Mouse (Mus musculus) cerebral cortex, adult 2 months (tissue): ENCODE data around the gene Ahsg.

Experiments
- WGBS: fragments of 180-500 bp; shearing (Covaris S2); methylation state at CpG from one replicate; pipeline ENCODE4 v1.1.7; 2018; 5-methylcytosine and 5-hydroxymethylcytosine counted together

Ahsg gene

DNA sequence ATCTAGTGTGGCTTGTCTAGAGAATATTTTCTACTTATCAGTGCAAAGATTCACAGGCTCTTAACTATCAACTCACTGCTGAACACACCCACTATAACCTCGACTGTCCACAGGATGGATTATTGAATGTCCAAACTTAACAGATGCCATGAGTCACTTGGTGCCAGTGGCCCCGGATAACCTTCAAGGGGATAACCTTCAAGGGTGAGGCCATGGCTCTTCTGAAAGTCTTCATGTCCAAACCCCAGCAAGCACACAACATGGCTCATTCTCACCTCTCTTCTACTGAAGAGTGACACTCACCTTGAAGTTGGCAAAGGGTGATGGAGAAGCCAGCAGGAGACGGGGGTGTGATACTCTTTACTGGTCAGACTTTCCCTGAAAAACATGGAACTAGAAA is 4.4 kb upstream of the Ahsg start:
- 81% methylated on average over 3 of the region's 3 CpGs for WGBS

DNA sequence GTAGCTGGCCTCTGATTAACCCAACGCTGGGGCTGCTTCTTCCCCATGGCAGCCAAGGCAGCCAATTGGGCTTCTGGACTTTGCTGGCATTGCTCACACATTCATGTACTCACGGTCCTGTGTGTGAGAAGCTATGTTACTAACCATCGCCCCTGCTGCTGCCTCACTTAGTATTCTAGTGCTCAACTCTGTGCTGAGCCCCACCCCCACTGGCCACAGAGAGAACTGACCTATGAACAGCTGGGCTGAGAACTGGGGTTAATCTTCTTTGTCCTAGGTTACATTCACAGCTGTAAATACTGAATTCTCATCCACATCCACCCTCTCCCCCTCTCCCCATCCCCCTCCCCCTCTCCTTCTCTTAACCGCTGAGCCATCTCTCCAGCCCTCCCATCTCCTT is 2.2 kb upstream of the Ahsg start:
- 79% methylated on average over 4 of the region's 4 CpGs for WGBS

DNA sequence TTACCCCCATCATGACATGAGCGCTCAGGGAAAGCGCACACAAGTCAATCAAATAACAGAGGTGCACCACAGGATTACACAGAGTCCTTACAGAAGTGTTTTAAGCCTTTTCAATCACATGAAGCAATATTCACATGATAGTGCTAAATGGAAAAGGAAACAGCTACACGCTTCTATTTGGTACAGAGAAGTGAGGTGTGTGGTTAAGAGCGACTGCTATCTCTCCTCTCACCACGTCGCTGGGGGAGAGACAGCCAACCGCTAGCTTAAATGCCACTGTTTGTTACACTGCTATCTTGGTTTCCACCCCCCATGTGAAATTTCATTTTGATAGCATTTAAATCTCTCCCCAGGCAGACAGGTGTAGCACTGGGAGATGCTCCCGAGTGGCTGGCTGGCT is 1.4 kb upstream of the Ahsg start:
- WGBS: 91% methylated on average over 8 of the region's 8 CpGs

DNA sequence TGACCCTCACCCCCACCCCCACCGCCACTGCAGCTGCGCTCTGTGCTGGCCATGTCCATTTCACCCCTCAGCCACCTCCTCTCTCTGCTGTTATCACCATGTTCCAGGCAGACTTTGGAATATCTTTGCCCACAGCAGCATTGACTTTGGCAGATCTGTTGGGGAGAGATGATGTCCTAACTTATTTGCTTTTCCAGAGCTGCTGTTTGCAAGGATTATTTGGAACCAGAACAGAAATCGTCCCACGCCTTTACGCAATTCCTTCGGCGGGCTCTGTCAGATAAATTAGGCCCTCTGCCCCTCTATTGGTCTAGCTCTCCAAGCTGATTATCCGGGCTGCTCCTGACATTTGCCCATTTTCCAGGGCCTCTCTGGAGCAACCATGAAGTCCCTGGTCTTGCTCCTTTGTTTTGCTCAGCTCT is 667 bp downstream of the Ahsg start:
- 94% methylated on average over 8 of the region's 8 CpGs for WGBS

DNA sequence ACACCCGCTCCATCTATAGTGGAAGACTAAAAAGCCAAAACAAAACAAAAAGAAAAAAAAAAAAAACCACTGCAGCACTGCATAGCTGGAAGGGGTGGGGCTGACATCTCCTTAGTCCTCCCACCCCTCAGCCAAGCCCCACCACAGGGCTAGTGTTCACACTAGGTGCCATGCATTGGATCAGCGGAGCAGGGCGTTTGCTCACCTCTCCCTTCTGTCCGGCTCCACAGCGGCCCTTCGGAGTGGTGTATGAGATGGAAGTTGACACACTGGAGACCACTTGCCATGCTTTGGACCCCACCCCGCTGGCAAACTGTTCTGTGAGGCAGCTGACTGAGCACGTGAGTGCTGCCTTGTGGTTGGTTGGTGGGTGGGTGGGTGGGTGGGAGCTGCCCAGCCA is 3.0 kb downstream of the Ahsg start:
- 80% methylated on average over 8 of the region's 8 CpGs for WGBS

DNA sequence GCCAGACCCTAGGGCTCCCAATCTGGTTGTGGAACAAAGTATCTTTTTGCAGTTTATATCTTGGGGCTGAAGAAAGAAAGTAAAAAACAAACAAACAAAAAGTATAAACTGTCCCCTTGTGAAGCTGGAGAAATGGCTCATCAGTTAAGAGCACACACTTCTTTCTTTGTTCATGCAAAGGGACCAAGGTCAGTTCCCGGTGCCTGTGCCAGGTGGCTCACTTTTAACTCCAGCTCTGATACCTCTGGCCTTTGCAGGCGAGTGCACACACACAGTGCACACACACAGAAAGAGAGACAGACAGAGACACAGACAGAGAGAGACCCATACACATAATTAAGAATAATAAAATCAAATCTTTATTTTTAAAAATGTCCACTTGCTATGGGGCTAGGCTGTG is 5.5 kb downstream of the Ahsg start:
- 77% methylated on average over 2 of the region's 2 CpGs for WGBS

DNA sequence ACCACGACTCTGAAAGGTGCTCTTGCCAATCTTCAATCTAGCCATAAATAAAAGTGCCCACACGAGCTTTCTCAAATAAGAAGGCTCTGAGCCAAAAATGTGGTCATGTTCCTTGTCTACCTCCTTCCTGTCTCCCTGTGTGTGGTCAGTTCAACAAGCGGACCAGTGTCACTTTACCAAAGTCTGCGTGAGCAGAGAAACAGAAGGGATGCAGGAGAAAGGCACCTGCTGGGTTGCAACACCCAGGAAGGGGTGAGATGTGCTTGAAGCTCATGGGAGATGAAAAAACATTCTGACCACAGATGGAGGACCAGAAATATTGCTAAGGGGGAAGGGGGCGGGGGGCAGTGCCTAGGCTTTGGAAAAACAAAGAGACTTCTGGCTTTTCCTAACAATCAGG is 8.3 kb downstream of the Ahsg start:
- WGBS: 53% methylated on average over 5 of the region's 5 CpGs

DNA sequence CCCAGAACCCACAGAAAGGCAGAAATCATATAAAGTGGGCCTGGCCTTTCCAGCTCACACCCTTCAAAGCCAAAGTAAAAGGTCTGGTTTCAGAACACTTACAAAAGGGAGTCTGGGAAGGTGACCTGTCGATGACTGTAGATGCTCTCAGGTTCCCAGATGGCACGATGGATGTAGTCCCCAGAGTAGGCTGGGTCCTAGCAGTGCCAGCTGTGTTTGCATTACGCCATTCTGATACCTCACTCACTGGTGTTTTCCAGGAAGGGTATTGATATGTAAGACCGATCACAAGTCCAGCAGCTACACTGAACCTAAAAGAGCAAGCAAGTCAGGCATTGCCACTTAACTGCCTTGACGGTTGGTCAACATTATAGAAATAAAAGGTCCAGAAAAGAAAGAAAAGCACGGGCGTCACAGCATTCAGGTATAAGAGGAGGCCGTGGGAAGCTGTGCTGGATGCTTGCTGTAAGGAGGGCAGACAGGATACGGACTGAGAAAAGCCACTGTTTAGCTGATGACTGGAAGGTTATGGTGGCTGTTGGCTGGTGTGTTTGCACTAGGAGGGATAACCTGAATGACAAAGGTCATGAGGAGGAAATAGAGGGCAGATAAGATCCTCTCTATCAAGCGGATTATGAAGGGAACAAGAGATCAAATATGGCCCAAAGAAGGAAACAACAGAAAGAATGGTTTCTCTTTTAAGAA is 8.9 kb downstream of the Ahsg start:
- 93% methylated on average over 10 of the region's 10 CpGs for WGBS

DNA sequence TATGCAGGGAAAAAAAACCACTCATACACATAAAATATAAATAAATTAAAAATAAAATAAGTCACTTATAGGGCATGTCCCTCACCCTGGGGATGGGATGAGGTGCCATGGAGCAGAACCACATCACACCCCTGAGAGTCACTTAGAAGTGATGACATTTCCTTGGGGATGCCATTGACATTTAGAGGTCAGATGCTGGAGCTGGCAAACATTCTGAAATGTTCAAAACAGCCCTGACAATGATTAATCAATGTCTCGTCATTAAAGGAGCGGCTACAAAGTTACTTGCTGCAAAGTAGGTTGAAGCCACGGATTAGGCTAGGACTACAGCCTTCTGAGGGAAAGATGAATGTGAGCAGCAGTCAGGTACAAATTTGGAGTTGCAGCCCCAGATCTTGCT is 10.2 kb downstream of the Ahsg start:
- WGBS: 93% methylated on average over 3 of the region's 3 CpGs

DNA sequence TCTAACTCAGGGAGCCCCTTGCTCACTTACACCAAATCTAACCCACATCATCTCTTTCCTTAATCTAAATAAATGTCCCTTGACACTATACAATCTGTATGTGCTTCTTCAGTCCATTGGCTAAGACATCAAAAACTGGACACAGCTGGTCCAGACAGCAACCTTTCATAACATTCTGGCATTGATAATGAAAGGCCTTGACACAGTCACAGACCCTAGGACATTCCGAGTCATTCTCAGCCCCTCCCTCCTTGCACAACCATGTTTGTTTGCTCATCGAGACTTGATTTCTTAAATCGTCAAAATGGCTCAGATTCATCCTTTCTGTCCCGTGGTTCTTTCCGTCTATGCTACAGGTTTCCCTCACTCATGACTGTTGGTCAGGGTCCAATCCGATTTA is 18.2 kb downstream of the Ahsg start:
- 87% methylated on average over 6 of the region's 6 CpGs for WGBS

DNA sequence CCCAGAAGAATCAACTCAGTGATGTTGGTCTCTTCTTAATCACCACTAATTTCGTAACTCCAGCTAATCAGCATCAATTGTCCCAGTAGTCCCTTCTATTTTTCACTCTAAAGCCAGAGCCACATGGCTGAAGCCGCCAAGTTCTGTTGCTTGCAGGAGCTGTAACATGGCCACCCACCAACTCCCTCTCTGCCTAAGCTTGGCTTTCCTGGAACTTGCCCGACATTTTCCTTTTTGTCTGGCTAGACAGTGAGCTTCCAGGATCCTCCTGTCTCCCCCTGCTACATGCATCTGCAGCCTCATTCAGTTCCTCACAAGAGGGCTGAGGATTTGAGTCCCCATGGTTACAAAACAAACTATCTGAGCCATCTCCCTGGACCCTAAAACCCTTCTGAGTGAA is 20.9 kb downstream of the Ahsg start:
- WGBS: 69% methylated on average over 3 of the region's 3 CpGs

DNA sequence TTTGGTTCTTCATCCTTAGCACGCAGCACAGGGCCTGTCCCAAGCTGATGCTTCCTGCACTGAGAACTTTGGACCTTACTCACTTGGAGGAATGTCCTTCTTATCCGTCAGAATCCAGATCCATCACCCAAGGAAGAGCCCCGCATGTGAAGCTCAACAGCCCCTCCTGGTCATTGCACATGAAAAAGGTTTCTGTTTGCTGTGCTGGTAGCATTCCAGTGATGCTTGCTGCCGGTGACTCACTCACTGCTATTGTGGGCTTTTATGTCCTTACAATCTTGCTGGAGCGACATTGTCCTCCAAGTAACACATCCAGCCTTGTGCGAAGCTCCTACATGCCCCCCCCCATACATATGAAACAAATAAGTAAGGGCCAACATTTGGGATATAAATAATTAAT is 21.8 kb downstream of the Ahsg start:
- WGBS: 63% methylated on average over 6 of the region's 6 CpGs

DNA sequence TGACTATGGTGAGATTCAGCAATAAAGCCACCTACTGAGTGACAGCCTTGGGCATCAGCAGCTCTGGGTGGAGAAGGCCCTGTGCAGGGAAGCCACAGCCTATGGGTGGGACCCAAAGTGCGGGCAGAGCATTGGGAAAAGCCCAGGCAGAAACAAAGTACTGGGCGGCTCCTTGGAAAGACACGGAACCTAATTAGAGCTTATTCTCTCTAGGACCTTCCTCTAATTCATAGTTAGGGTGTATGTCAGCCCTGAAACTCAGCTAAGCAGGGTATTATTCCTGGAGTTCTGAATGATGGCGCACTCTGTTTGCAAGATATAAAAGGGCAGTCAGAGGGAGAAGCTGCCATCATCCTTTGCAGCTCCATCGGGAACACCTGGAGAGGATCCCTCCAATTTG is 27.0 kb downstream of the Ahsg start, which contains the start of gene Fetub:
Fetub (plus strand) TSS at position 301 of the 400 bp plus-strand sequence.
- WGBS: 89% methylated on average over 5 of the region's 5 CpGs

DNA sequence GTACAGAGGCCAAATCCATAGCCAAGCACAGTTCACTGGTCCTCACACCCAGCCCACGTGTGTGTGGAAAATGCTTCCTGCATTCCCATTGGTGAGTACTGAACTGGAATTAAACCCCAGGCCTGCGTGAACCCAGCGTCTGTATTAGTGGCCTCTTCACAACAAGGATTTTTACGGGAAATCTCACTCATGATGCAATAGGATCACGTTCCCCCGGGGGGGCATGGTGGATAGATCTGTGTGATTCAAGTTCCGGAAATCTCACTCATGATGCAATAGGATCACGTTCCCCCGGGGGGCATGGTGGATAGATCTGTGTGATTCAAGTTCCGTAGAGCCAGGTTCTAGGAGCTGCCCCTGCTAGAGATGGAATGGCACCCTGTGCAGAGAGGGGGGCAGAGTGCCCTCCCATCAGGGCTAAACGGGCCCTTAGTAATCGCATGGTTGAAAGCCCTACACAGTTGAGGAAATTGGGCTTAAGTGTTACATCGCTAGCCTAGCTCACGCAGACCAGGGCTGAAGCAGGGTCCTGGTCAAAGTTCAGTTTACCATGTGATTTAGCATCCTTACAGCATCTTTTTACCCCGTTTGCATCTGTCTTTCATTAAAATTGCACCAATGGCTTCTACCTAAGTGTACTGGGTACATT is 27.7 kb downstream of the Ahsg start:
- WGBS: 77% methylated on average over 15 of the region's 15 CpGs

DNA sequence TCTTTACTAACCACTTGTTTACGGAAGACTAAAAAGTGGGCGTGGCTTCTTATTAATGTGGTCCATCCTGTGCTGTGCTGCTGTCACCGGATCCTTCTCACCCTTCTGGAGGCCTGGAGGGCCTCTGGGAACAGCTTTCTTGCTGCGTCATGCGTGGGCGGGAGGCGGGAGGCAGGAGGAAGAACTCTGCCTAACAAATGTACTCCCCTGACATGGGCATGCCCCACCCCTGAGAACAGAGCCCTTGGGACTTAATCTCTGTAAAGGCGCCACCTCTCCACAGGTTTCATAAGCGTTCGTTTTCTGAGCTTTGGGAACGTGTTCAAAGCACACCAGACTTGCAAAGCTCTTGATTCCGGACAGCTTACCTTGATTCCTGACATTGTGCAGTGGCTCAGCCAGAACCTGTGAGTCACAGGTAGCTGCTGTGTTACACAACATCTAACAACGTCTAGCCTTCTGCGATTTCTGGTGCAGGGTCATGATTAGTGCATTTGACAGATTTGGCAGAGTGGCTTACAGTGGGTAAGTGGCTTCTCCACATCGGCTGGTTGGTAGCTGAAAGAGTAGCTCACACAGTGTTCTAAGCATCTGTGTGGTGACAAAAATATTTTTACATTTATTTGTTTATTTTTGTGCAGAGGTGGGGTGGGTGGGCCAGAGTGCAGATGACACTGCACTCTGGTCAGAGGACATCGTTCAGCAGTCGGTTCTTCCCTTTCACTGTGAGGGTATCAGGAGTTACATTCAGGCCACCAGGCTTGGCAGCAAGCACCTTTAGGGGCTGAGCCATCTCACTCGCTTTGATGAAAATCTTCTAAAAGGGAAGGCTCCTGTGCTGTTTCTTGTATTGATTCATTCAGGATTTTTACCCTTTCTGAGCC is 29.1 kb downstream of the Ahsg start:
- WGBS: 68% methylated on average over 18 of the region's 18 CpGs

DNA sequence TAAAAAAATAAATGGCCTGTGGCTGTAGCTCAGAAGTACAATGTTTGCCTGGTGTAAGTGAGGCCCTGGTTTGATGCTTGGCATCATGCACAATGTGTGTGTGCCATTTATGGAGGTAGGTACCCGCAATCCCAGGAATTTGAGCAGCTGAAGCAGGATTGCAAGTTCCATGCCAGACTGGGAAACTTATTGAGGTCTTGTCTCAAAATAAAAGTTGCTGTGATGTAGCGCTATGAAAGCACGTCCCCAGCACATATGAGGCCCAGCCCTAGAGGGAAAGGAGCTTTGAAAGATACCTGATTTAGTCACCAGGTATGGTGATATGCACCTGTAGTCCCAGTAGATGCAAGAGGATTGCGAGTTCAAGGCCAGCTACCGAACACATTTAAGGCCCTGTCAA is 30.7 kb downstream of the Ahsg start:
- 86% methylated on average over 5 of the region's 5 CpGs for WGBS

DNA sequence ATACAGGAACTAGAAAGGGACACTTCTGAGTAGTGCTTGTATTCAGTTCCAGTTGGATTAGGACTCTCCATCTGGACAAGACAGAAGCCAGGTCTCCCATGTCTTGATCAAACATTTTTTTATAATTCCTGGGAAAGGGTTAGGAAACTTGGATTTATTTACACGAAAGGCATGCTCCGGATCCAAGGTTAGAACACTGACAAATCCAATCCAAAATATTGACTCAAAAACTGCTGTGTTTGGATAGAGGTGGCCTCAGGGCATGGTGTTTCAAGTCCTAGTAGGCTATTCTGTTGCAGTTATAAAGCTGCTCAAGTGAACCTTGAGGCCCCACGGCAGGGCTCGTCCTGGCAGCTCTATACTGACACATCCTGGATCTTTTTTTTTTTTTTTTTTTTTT is 31.4 kb downstream of the Ahsg start:
- WGBS: 81% methylated on average over 4 of the region's 4 CpGs

DNA sequence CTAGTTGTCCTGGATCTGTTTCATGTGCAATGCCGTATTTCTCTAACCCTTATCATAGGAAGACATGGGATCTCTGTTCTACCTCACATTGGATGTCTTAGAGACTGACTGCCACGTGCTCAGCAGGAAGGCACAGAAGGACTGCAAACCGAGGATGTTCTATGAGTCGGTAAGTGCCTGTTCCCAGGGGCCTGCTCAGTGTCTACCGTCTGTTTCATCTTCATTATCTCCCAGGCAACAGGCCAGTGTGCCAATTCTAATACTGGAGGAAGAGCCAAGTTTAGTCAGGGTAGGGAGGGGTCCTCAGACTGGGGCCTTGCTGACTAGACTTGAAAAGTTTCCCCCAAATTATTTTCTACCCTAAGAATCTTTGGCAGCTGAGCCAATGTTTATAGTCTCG is 38.5 kb downstream of the Ahsg start:
- 46% methylated on average over 6 of the region's 6 CpGs for WGBS

DNA sequence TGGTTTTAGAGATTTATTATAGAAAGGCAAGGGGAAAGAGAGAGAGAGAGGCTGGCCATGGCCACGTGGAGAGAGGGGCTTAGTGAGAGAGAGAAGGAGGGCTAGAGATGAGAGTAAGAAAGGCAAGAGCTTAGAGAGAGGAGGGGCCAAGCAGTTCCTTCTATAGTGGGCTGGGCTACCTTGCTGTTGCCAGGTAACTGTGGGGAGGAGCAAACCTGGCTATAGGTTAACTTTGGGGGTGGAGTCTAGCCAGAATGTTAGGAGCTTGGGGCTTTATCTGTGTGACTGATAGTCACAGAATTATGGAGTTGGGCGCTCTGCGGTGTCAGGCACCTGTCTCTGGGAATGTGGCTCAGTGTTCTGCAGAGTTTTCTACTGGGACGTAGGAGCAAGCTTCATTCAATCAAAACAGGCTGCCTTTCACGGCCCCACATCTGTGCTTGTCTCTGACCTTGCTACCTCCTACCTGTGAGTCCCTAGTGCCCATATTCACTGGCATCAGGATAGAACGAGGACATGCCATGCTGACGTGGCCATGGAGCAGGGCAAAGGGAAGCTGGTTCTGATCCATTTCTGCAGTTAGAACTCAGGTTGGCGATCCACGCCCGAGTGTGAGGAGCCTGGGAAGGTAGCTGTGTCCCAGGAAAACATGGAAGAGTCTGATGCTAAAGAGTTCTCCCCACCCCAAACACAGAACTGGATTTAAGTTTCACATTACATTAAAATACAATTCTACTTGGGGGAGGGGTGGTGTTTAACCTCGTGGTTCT is 40.5 kb downstream of the Ahsg start:
- 86% methylated on average over 11 of the region's 11 CpGs for WGBS

DNA sequence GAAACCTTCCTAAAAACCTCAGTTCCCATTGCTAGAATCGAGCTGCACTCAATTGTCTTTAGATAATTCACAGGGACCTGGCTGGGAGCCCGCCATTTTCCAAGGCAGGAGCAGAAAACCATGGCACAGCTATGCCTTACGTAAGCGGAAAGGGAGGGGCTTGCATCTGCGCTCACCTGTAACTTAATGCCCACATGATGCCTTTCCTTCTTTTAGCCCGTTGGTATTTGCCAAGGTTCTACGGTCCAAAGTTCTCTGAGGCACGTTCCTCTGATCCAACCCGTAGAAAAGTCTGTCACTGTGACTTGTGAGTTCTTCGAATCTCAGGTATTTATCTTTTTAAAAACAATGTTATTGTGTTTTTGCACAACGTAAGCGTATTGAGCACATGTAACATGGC is 46.6 kb downstream of the Ahsg start:
- WGBS: 91% methylated on average over 12 of the region's 12 CpGs

DNA sequence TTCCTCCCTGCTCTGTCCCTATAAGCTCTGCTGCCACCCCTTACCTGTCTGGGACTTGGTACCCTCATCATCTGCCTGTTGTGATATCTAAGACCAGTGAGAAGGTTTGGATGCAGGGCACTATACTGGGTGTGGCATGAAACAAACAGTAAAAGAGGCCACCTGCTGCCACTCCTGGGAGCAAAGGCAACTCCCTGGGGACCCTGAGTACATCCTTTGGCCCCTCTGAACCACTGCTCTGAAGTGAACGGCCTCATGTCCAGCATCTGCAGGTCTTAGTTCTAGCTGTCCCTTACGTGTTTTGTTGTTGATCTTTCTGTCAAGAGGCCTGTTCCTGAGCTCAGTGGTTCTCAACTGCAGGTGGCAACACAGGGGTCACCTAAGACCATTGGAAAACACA is 47.5 kb downstream of the Ahsg start:
- WGBS: 80% methylated on average over 2 of the region's 2 CpGs

DNA sequence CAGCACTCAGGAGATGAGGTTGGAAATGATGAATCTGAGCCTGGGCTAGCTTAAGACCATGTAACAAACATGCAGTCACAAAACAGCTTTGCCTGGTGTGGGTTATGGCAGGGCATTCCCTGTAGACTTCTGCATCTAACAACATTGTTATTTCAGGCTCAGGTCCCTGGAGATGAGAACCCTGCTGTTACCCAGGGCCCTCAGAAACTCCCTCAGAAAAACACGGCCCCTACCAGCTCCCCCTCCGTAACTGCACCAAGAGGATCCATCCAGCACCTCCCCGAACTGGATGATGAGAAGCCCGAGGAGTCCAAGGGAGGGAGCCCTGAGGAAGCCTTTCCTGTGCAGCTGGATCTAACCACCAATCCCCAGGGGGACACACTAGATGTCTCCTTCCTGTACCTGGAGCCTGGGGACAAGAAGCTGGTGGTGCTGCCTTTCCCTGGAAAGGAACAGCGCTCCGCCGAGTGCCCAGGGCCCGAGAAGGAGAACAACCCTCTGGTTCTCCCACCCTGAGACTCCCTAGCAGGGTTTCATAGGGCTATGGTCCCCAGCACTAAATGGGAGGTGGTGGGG is 48.1 kb downstream of the Ahsg start:
- WGBS: 76% methylated on average over 8 of the region's 8 CpGs
